Mouse (Mus musculus) testis, adult 2 months (tissue): Measurements from ENCODE around the gene Taar7e.

ENCODE experiments used
- CTCF ChIP-seq: fragments of 200-500 bp; IDR thresholded peaks from 2 replicates; pipeline ENCODE4 v1.5.1; 2012; ENCODE audit warnings: low read depth, mild to moderate bottlenecking, inconsistent platforms, low read length, moderate library complexity; ENCODE audit not compliant: control insufficient read depth, insufficient read depth, insufficient replicate concordance
- POLR2A ChIP-seq: fragments of 200-500 bp; IDR thresholded peaks from 2 replicates; pipeline ENCODE4 v1.6.1; 2012; ENCODE audit warnings: low read depth, mild to moderate bottlenecking, inconsistent platforms, low read length, moderate library complexity; ENCODE audit not compliant: control insufficient read depth

DNA sequence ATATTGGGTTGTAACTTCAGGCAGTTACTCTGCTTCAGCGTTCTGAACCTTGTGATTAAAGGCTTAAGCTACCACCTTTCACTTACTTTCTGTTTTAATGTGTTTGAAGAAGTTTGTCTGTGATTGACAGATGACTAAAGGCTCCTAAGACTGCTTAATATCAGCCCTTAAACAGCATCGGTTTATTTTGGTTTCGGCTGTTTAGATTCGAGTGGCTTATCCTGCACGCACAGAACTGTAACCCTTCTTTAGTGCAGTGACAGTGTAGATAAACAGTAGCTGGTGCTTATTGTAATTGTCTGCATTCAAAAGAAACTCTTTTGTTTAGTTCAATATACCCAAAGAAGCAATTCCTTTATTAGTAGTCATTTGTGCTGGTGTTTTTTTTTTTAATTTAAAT, 14.6 kb downstream of the Taar7e start:
- TF ChIP-seq POLR2A (no peak), CTCF (no peak)
